Mouse (Mus musculus) fibroblast of lung, adult 2 months (primary cell): Measurements from ENCODE around the gene Rgl3.

Experiments
- DNase-seq: peaks from one replicate; pipeline ENCODE4 v3.0.0-alpha.2; 2011; ENCODE audit warnings: low read depth

Rgl3 gene

DNA sequence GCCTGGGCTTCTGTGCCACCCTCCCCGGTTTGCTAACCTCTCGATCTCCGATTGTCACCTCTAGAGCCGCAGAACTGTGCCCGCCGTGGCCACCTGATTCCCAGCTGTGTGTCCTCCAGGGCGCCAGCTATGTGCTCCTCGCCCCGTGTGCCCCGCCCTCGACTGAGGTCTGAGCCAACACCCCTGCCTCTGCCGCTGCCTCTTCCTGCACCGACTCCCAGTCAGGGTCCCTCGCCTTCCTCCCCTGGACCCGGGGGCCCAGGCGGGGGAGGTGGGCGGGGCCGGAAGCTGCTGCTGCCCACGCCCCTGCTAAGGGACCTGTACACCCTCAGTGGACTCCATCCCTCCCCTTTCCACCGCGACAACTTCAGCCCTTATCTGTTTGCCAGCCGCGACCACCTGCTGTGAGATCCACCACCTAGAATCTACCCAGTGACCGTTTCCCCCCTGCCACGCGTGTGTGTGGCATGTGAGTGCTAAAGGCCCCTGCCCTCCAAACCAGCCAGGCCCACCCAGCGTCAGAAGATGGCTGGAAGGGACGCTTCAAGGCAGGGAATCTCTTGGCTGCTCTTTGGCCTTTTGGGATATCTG, 41.6 kb downstream of the Rgl3 start:
- DNase-seq: no peak

GRCm38 (mm10) chr9:21944267-21944666, 45.0 kb downstream of the Rgl3 start:
- no peak for DNase-seq

- no peak for DNase-seq
These were observed 45.6 kb downstream of the Rgl3 start for GRCm38 (mm10) chr9:21943638-21944037.

- DNase-seq: no peak
These were observed 46.2 kb downstream of the Rgl3 start for GRCm38 (mm10) chr9:21943046-21943445.

DNA sequence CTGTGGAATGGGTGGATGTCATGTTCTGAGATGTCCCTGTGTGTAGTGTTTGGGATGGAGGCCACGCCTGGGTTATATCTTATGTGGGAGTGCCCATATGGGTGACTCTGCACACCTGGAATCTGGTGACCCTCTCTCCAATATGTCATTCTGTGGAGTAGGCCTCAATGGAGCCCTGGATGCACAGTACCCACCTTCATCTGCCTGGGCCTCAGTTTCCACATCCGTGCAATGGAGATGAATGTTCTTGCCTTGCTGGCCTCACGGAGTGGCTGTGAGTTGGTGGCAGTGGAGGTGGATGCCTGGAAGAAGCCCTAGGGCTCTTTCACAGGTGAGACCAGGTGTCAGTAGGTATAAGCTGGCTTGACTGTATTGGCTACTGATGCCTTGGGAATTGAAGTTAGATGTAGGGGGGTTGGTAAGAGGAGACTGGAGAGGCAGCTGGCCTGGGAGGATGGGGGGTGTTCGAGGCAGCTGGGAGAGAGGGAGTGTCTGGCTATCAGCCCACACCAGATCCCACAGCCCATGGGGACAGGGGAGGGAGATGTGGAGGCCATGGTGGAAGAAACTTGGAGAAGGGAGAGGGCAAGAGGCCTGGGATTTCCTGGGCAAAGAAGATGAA, 50.9 kb downstream of the Rgl3 start:
- DNase-seq: no peak

DNA sequence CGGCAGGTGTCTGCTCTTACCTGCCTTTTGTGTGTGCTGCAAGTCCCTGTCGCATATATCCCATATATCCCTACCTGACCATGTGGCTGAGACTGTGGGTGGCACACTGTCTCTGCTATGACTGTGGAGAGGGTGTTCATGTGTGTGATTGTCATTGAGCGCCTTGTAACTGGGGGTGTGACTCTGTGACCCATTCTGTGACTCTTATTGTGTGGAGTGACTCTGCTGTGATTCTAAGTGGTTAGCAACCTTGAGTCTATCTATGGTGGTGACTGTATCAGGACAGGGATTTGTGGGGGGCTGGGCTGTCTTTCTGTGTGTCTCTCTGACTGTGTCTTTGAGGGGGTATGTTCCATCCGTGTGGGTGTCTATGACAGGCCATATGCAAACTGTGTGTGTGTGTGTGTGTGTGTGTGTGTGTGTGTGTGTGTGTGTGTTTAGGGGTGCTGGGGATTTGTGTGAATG, 51.5 kb downstream of the Rgl3 start:
- DNase-seq: no peak

- DNase-seq: peak; percentile 86
These were observed 52.3 kb downstream of the Rgl3 start, which contains the start of gene Plppr2 for GRCm38 (mm10) chr9:21936692-21937570. Gene Plppr2, plus strand, starts transcription at chr9:21937033.

DNA sequence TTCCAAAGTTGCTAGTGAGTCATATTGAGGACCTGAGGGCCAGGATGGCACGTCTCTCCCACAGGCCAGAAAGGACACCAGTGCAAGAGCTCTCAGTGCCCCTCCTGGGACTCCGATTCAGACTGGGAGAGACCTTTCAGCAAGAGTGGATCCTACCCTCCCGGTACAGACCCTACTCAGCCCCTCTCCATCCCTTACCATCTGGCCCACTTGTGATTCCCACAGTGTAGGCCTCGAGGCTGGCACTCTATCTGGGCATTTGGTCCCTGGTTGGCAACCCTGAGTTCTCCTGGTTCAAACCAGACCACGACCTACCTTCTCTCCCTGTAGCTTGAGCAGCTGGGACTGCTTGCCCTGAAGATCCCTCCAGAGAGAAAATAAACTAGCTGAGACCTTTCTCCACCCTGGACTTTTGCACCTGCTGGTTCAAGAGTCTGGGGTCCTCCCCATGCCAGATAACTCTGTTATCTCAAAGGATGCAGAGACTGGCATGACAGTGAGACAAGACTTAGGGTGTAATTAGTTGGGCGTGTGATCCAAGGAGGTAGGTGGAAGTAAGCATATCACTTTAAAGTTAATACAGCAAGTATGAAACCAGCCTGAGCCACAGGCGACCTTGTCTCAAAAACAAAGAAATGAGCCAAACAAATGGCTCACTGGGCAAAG, 53.6 kb downstream of the Rgl3 start:
- DNase-seq: no peak

- no peak for DNase-seq
These were observed 55.2 kb downstream of the Rgl3 start for GRCm38 (mm10) chr9:21934021-21934420.

- no peak for DNase-seq
These were observed 56.7 kb downstream of the Rgl3 start for GRCm38 (mm10) chr9:21932445-21933137.

DNA sequence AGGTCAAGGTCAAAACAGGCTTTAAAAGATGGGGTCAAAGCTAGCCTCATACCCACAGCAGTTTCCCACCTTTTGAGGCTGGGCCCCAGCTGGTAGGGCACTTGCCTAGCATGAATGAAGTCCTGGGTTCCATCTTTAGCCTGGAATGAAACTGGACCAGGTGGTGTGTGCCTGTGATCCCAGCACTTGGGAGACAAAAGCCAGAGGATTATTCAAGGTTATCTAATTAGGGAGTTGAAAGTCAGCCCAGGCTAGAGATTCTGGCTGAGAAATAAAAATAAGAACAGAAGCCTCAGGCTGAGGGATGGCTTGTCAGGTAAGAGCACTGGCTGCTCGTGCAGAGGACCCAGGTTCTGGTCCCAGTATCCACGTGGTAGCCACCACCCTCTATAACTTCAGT, 57.2 kb downstream of the Rgl3 start:
- DNase-seq: no peak

DNA sequence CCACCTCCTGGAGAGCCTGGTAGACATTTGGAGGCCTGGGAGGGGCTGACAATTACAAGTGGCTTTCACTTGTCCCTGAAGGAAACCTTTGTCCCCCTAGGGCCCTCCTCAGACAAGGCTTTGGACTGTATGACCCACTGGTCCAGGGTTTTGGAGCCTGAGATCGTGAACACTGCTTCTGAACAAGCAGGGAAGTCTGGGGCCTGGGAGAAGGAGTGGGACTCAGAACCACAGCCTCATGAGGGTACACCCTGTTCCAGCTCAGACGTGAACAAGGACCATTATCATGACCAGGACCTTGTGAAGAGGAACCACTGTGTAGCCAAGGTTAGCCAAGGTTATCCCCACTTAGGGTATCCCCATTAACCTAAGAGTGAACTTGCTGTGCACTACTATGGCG, 60.0 kb downstream of the Rgl3 start:
- DNase-seq: no peak

- DNase-seq: peak; percentile 97
These were observed 62.0 kb downstream of the Rgl3 start, which contains the start of the genes Ccdc159 and Tmem205 for GRCm38 (mm10) chr9:21927208-21927753. Gene Ccdc159, plus strand, starts transcription at chr9:21927471. Gene Tmem205, minus strand, starts transcription at chr9:21927556.

GRCm38 (mm10) chr9:21926784-21927183, 62.5 kb downstream of the Rgl3 start:
- no peak for DNase-seq

- DNase-seq: no peak
These were observed 63.1 kb downstream of the Rgl3 start for GRCm38 (mm10) chr9:21926155-21926554.

DNA sequence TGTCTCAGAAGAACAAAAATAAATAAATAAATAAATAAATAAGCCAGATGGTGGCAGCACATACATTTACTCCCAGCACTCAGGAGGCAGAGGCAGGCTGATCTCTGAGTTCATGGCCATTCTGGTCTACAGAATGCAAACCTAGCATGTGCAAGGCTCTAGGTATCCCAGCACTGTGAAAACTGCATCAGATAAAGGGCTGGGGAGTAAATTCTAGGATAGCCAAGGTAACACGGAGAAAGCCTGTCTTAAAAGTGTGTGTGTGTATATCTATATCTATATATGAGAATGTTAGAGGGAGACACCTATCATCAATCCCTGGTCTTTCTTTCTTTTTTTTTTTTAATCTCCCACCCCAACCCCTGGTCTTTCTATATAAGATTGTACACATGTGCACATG, 63.7 kb downstream of the Rgl3 start:
- DNase-seq: no peak

GRCm38 (mm10) chr9:21925034-21925433, 64.2 kb downstream of the Rgl3 start:
- DNase-seq: no peak

DNA sequence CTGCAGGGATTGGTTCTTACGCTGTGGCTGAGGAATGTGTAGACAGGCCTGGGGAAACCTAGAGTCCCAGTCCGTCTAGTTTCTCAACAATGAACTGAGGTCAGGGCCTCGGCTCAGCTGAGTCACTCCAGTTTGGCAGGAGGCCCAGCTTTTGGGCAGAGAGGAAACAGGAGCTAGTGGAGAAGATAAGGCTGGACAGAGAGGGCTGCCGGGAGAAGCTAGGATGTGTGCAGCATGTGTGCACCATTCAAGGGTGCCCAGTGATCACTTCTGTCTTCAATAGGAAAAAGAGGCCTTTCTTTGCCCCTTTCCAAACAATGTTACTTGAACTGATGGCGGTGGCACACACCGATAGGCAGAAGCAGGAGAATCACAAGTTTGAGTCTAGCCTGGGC, 65.2 kb downstream of the Rgl3 start:
- DNase-seq: peak; percentile 98

GRCm38 (mm10) chr9:21923490-21924098, 65.7 kb downstream of the Rgl3 start:
- no peak for DNase-seq

- DNase-seq: no peak
These were observed 66.2 kb downstream of the Rgl3 start for GRCm38 (mm10) chr9:21923036-21923435.
